Mouse (Mus musculus) embryo, embryonic 10 days (tissue): ENCODE data around the gene Sec24c.

ENCODE experiments used
- DNase-seq: peaks from one replicate; pipeline ENCODE4 v3.0.0-alpha.2; 2015; ENCODE audit warnings: low spot score

The Sec24c gene

GRCm38 (mm10) chr14:20660827-20661660, 13.1 kb upstream of the Sec24c start:
- peak; percentile 99 for DNase-seq

GRCm38 (mm10) chr14:20661661-20662331, 12.3 kb upstream of the Sec24c start:
- peak; percentile 23 for DNase-seq

GRCm38 (mm10) chr14:20662740-20663139, 11.4 kb upstream of the Sec24c start:
- no peak for DNase-seq

GRCm38 (mm10) chr14:20663601-20664000, 10.5 kb upstream of the Sec24c start:
- DNase-seq, result no peak

- no peak for DNase-seq
Measured at GRCm38 (mm10) chr14:20664436-20664835, 9.7 kb upstream of the Sec24c start.

DNA sequence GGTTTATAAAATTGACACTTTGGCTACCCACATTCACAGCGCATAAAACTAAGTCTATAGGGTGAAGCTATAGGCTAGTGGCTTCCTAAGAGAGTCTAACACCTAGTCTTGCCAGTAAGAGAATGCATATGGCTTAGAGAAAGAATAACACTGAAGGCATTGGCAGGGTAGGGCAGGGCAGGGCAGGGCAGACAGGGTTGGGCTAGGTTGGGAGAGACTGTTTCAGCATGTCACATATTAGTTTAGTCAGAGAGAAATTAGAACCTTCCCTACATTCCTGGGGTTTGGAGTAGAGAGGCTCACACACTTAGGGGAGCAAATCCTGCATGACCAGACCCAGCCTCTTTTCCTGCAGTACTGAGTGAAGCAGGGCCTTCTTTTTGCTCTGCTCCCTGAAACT, 6.6 kb upstream of the Sec24c start:
- no peak for DNase-seq

DNA sequence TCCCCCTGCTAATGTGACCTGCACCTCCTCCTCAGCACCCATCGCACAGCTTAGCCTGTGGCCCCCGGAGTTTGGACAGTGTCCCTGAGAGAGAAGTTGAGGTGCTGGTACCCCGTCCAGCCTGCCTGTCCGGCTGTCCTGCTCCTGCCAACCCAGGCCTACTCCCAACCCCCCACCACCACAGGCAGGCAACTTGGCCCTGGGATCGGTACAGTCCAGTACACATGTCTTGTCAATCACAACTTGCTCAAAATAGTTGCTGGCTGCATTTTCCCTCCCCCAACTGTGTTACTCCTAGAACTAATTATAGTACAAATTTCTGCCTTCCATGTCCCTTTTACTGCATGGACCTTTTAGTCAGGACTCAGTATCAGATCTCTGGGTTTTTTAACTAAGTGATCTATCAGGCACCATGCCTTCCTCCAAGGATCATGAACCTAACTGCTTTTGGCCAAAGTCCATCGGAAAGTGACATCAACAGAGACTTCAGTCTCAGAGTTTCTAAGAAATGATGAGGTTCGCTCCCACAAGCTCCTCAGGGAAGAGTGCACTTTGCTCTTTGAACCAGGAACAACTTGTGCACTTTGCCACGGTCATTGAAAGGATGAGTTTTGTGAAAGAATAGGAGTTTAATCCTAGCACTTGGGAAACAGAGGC, 5.8 kb upstream of the Sec24c start, which contains the start of gene Synpo2l:
Gene Synpo2l (minus strand): TSS at position 201 of the 657 bp plus-strand sequence.
- DNase-seq, result no peak

- DNase-seq, result peak; percentile 33
Measured at GRCm38 (mm10) chr14:20672990-20673389, 1.1 kb upstream of the Sec24c start.

DNA sequence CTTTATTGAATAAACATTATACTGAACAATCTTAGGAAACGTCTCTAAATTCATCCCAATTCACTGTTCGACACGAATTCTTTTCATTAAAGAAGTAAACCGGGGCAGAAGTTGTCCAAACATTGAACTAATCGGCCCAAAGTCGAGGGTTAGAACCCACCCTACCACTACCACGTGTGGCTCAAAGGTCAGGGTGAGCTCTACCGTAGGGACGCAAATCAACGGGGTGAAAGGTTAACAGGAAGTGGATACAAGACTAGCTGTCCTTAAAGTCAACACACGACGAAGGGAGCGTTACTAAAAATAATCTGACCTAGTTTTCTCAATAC, 409 bp upstream of the Sec24c start:
- peak; percentile 83 for DNase-seq

DNA sequence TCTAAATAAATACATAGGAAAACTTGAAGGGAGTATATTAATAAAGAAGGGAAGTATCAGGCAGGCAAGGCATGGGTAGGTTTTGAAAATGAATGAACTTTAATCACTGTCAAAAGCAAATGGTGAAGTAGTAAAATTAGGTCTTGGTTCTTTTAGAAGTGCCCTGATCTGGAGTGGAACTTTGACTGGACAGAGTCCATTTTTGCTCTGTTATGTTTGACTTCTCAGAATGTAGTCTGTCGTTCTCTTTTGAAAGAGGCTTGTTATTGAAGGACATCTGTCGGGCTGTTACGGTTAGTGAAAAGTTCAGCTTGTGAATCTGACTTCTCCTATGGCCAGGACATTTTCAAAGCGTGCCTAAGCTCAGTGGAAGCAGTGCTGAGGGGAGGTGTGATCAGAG, 3.8 kb downstream of the Sec24c start:
- no peak for DNase-seq

- no peak for DNase-seq
Measured at GRCm38 (mm10) chr14:20681742-20682141, 7.6 kb downstream of the Sec24c start.

DNA sequence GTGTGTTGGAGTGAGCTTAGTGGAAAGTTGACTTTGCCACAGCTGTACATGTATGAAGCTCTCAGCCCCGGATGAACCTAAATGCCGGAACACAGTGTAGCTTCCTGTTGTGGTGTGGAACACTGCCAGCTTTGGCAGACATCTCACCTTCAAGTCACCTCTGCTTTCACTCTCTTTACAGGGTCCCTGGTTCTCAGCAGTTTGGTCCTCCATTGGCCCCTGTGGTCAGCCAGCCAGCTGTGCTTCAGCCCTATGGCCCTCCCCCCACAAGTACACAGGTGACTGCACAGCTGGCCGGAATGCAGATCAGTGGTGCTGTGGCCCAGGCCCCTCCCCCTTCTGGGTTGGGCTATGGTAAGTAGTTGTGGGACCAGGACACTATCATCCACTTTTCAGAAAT, 8.4 kb downstream of the Sec24c start:
- no peak for DNase-seq

DNA sequence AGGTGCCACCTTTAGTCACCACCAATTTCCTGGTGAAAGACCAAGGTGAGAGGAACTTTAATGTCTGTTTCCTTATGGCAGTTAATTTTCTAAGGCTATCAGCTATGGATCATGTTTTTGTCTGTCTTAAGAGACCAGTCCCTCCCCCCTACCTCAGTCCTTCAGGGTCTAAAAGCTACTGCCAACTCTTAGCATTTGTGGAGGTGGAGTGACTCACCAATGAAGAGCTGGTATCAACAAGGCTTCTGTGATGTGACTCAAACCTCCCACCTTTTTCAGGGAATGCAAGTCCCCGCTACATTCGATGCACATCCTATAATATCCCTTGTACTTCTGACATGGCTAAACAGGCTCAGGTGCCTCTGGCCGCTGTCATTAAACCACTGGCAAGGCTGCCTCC, 12.5 kb downstream of the Sec24c start:
- DNase-seq, result no peak

GRCm38 (mm10) chr14:20689009-20689408, 14.9 kb downstream of the Sec24c start:
- DNase-seq, result no peak

- no peak for DNase-seq
Measured at GRCm38 (mm10) chr14:20691772-20692171, 17.7 kb downstream of the Sec24c start.

DNA sequence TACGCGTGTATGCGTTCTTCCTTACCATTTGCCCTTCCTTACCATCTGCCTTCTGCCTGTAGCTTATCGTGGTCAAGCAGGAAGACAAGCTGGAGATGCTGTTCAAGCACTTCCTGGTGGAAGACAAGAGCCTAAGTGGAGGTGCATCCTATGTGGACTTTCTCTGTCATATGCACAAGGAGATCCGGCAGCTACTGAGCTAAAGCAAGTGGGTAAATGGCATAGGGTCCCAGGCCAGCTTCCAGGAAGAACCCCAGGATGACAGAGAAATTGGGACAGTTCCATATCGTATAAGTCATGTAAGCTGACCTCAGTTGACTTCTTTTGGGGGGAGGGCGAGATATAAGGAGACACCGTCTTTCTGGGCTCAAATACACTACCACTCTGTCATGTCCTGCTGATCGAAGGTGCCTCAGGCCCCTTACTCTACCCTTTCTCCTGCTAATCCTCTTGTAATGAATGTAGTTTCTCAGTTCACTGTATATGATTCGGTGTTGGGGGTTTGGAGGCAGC, 19.5 kb downstream of the Sec24c start:
- DNase-seq, result no peak

GRCm38 (mm10) chr14:20694185-20694883, 20.2 kb downstream of the Sec24c start:
- no peak for DNase-seq

GRCm38 (mm10) chr14:20694884-20695760, 21.0 kb downstream of the Sec24c start, which contains the start of gene Fut11:
TSS of gene Fut11 (plus strand) at chr14:20694968.
- DNase-seq, result peak; percentile 94

DNA sequence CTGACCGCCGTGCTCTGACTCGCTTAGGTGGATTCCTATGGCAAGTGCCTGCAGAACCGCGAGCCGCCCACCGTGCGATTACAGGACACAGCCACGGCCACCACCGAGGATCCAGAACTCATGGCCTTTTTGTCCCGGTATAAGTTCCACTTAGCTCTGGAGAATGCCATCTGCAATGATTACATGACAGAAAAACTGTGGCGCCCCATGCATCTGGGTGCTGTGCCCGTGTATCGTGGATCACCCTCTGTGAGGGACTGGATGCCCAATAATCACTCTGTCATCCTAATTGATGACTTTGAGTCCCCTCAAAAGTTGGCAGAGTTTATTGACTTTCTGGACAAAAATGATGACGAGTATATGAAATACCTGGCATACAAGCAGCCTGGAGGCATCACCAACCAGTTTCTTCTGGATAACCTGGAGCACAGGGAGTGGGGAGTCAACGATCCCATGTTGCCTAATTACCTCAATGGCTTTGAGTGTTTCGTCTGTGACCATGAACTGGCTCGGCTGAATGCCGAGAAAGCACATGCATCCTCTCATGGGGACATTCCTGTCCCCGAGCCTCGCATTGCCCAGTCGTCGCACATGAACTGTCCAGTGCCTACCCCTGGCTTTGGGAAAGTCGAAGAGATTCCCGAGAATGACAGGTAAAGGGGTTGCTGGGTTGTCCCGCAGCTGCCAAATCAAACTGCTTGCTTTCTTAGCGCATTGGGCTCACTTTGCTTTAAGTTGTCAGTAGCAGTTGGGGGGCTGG, 21.8 kb downstream of the Sec24c start:
- DNase-seq, result no peak

DNA sequence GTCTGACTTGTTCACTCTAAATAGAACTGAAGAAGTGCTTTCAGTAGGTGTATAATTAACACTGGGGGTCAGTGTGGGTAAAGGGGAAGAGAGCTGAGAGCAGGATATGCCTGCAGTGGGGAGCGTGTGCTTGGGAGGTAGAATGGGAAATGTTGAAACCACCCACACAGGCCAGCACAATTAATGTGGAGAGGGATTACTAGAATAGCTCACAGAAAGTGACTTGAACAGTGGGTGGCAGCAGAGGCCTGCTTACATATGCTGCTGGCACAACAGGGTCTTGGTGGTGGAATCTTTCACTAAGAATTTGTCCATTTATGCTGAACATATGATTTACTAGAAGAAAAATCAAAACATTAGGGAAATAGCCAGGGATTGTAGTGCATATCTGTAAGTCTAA, 22.9 kb downstream of the Sec24c start:
- DNase-seq, result peak; percentile 62
